Mouse (Mus musculus) heart, embryonic 13.5 days (tissue): Measurements from ENCODE around the gene BC051142. TPM values are rescaled to one million over a fixed set of nuclear protein-coding genes. Genes with fewer than 3 reads are reported as not detected.

Source experiments
- ATAC-seq: fragments of 200-750 bp; cut with Nextera tagmentation; 2 replicates; pipeline ENCODE4 v1.8.0; 2017; ENCODE audit warnings: moderate TSS enrichment; ENCODE audit not compliant: insufficient number of reproducible peaks, low FRiP score, low TSS enrichment; ENCODE audit errors: extremely low read depth
- H3K27ac ChIP-seq: fragments of 300-500 bp; sonication (generic); replicated peaks from 2 replicates; pipeline ENCODE4 v1.5.1; 2015; ENCODE audit warnings: moderate library complexity, mild to moderate bottlenecking, inconsistent platforms
- H3K27me3 ChIP-seq: fragments of 300-500 bp; sonication (generic); replicated peaks from 2 replicates; pipeline ENCODE4 v1.6.1; 2015; ENCODE audit warnings: mild to moderate bottlenecking, inconsistent platforms
- H3K36me3 ChIP-seq: fragments of 300-500 bp; sonication (generic); 2 replicates; pipeline ENCODE4 v1.6.1; 2015; ENCODE audit warnings: mild to moderate bottlenecking, inconsistent platforms
- H3K4me1 ChIP-seq: fragments of 300-500 bp; sonication (generic); 2 replicates; pipeline ENCODE4 v1.6.1; 2015; ENCODE audit warnings: inconsistent platforms
- H3K4me2 ChIP-seq: fragments of 300-500 bp; sonication (generic); 2 replicates; pipeline ENCODE4 v1.6.1; 2015; ENCODE audit warnings: inconsistent platforms, mild to moderate bottlenecking, moderate library complexity
- H3K4me3 ChIP-seq: fragments of 300-500 bp; sonication (generic); 2 replicates; pipeline ENCODE4 v1.5.1; 2015; ENCODE audit warnings: moderate library complexity, mild to moderate bottlenecking, inconsistent platforms
- H3K9ac ChIP-seq: fragments of 300-500 bp; sonication (generic); 2 replicates; pipeline ENCODE4 v1.6.1; 2015; ENCODE audit warnings: inconsistent platforms, mild to moderate bottlenecking, moderate library complexity
- H3K9me3 ChIP-seq: fragments of 300-500 bp; sonication (generic); 2 replicates; pipeline ENCODE4 v1.6.1; 2016; ENCODE audit warnings: inconsistent platforms
- WGBS: fragments of 180-500 bp; shearing (Covaris S2); methylation state at CpG from one replicate; pipeline ENCODE4 v1.1.7; 2015; ENCODE audit warnings: mixed read lengths; 5-methylcytosine and 5-hydroxymethylcytosine counted together
- polyA plus RNA-seq: library from polyadenylated mRNA; unstranded; fragments of >200 nt; fragmentation: Nextera tagmentation; extraction: Ambion mirVana; gene quantifications from 2 replicates; pipeline ENCODE4 v1.2.1, GENCODE M21; 2015

Gene BC051142
- polyA plus RNA-seq, result 0.19 TPM in 1 of 2 replicates, not detected in the other

DNA sequence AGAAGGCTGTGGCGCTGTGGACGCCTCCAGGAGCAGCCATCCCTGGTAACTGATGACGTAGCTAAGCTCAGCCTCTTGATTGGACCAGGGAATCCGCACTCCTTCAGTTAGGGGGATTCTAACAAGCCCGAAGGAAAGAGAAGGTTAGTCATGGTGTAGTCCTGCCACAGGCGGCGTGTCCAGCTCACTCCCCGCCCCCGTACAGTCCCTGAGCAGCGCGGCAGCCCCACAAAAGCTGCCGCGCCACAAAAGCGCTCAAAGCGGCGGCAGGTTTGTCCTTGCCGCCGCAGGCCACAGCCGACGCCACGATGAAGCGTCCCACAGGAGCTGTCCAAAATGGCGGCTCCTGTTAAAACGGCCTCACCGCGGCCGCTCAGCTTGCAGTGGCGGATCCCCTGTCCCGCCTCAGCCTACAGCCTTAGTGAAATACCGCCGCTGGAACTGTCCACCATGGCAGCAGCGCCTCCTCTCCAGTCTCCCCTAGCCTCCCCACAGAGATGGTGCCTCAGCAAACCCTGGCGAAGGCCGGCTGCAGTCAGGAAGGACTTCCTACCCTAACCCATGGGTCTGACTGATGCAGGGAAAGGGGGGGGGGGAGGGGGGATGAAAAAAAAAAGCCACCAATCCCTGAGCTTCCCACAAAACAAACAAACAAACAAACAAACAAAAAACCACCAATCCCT is at the start of gene BC051142:
BC051142 (plus strand) TSS at position 110 of the 683 bp plus-strand sequence.
- peak; percentile 46; the same call in 1 of the 2 replicates for ATAC-seq
- Histone ChIP-seq H3K36me3 (no peaks in the 10 kb centered on the region), H3K4me3 (peak within 1 kb of the TSS; percentile 55), H3K4me2 (peak within 1 kb of the TSS; percentile 78), H3K27ac (peak within 1 kb of the TSS; percentile 8; the same call in 1 of the 2 replicates), H3K4me1 (no peaks in the 10 kb centered on the region), H3K9me3 (no peaks in the 10 kb centered on the region), H3K9ac (peak within 1 kb of the TSS; percentile 74), H3K27me3 (peaks cover 31% of the 10 kb centered on the region)
- 6% methylated on average over 34 of the region's 34 CpGs for WGBS

DNA sequence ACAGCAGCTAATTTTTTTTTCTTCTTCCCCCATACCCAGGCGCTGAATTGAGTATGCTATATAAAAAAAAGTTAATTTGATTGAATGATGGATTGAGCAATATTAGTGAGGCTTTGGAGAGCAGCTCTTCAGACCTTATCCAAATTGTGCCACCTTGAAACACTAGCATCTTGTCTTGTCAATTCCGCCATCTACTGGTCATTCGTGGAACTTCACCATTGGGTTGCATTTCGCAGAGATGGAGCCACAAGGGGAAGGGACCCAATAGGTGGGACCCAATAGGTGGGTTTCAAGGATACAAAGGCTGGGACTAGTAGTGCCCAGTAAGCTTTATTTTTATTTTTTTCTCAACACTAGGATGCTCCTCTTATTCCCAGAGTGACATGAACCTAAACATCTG is 49.2 kb upstream of the BC051142 start:
- Histone ChIP-seq H3K4me2 (no peak overlapping the region), H3K27ac (no peak overlapping the region), H3K9ac (no peak overlapping the region), H3K27me3 (peaks cover 20% of the 10 kb centered on the region), H3K4me3 (no peak overlapping the region), H3K36me3 (no peaks in the 10 kb centered on the region), H3K9me3 (no peaks in the 10 kb centered on the region), H3K4me1 (no peaks in the 10 kb centered on the region)
- 8% methylated on average over 4 of the region's 4 CpGs for WGBS
- no peak for ATAC-seq

- no peak within 1 kb of the TSS for H3K9ac ChIP-seq
- H3K27ac ChIP-seq, result no peak within 1 kb of the TSS
- no peak within 1 kb of the TSS for H3K4me3 ChIP-seq
- H3K27me3 ChIP-seq, result peaks cover 12% of the 10 kb centered on the region
- H3K36me3 ChIP-seq, result no peaks in the 10 kb centered on the region
- no peaks in the 10 kb centered on the region for H3K9me3 ChIP-seq
- ATAC-seq, result no peak
- 74% methylated on average over 5 of the region's 5 CpGs for WGBS
- no peaks in the 10 kb centered on the region for H3K4me1 ChIP-seq
- no peak within 1 kb of the TSS for H3K4me2 ChIP-seq
Observed at GRCm38 (mm10) chr17:34354539-34354938, 44.1 kb upstream of the BC051142 start, which contains the start of gene Btnl2. Gene Btnl2 (plus strand): TSS chr17:34354822.

- Histone ChIP-seq H3K9me3 (no peaks in the 10 kb centered on the region), H3K9ac (no peak overlapping the region), H3K4me3 (no peak overlapping the region), H3K36me3 (no peaks in the 10 kb centered on the region), H3K4me2 (no peak overlapping the region), H3K27me3 (peaks cover 8% of the 10 kb centered on the region), H3K27ac (no peak overlapping the region), H3K4me1 (no peaks in the 10 kb centered on the region)
- no peak for ATAC-seq
- 65% methylated on average over 1 of the region's 1 CpGs for WGBS
Observed at GRCm38 (mm10) chr17:34354940-34355339, 43.7 kb upstream of the BC051142 start.

- H3K9me3 ChIP-seq, result no peaks in the 10 kb centered on the region
- 70% methylated on average over 15 of the region's 15 CpGs for WGBS
- no peaks in the 10 kb centered on the region for H3K4me1 ChIP-seq
- no peak overlapping the region for H3K4me2 ChIP-seq
- no peaks in the 10 kb centered on the region for H3K27me3 ChIP-seq
- no peak for ATAC-seq
- no peak overlapping the region for H3K27ac ChIP-seq
- H3K9ac ChIP-seq, result no peak overlapping the region
- H3K4me3 ChIP-seq, result no peak overlapping the region
- H3K36me3 ChIP-seq, result no peaks in the 10 kb centered on the region
Observed at GRCm38 (mm10) chr17:34362954-34363546, 35.6 kb upstream of the BC051142 start.

GRCm38 (mm10) chr17:34363676-34364310 is 34.8 kb upstream of the BC051142 start:
- no peaks in the 10 kb centered on the region for H3K36me3 ChIP-seq
- WGBS, result 65% methylated on average over 3 of the region's 3 CpGs

GRCm38 (mm10) chr17:34365031-34365430 is 33.6 kb upstream of the BC051142 start:
- Histone ChIP-seq H3K4me2 (no peak overlapping the region), H3K27ac (no peak overlapping the region), H3K4me1 (no peaks in the 10 kb centered on the region), H3K9ac (no peak overlapping the region), H3K36me3 (no peaks in the 10 kb centered on the region), H3K4me3 (no peak overlapping the region), H3K9me3 (no peaks in the 10 kb centered on the region), H3K27me3 (no peaks in the 10 kb centered on the region)
- ATAC-seq, result no peak
- WGBS, result 63% methylated on average over 10 of the region's 10 CpGs

More at GRCm38 (mm10) chr17:34363676-34364310, 34.8 kb upstream of the BC051142 start:
- no peak overlapping the region for H3K9ac ChIP-seq
- ATAC-seq, result no peak
- H3K27me3 ChIP-seq, result no peaks in the 10 kb centered on the region
- H3K4me1 ChIP-seq, result no peaks in the 10 kb centered on the region
- no peak overlapping the region for H3K4me3 ChIP-seq
- H3K4me2 ChIP-seq, result no peak overlapping the region
- no peak overlapping the region for H3K27ac ChIP-seq
- no peaks in the 10 kb centered on the region for H3K9me3 ChIP-seq

DNA sequence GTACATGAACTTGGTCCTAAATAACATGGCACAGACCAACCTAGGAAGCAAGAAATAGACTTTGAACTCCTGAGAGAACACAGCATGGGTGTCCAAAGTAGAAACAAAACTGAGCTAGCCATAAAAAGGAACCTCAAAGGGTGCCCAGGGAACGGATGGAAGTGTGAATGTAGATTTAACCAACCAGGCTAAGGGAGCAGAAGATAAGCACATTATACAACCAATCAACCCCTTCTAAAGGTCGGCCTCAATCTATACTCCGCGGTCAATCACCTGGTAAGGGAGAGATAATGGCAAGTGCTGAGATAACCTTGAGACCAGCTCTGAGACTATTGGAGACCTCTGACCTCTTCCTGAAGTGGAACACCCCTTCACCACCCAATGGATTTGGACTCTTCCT is 28.1 kb upstream of the BC051142 start:
- H3K9me3 ChIP-seq, result no peaks in the 10 kb centered on the region
- H3K27me3 ChIP-seq, result peaks cover 13% of the 10 kb centered on the region
- H3K4me2 ChIP-seq, result no peak overlapping the region
- H3K4me3 ChIP-seq, result no peak overlapping the region
- ATAC-seq, result no peak
- H3K9ac ChIP-seq, result no peak overlapping the region
- 61% methylated on average over 4 of the region's 4 CpGs for WGBS
- no peaks in the 10 kb centered on the region for H3K36me3 ChIP-seq
- no peak overlapping the region for H3K27ac ChIP-seq
- no peaks in the 10 kb centered on the region for H3K4me1 ChIP-seq

- no peaks in the 10 kb centered on the region for H3K4me1 ChIP-seq
- 70% methylated on average over 6 of the region's 6 CpGs for WGBS
- H3K27me3 ChIP-seq, result peaks cover 13% of the 10 kb centered on the region
- H3K36me3 ChIP-seq, result no peaks in the 10 kb centered on the region
- no peaks in the 10 kb centered on the region for H3K9me3 ChIP-seq
- H3K9ac ChIP-seq, result no peak overlapping the region
- no peak overlapping the region for H3K4me3 ChIP-seq
- no peak for ATAC-seq
- no peak overlapping the region for H3K27ac ChIP-seq
- H3K4me2 ChIP-seq, result no peak overlapping the region
Observed at GRCm38 (mm10) chr17:34373055-34373709, 25.4 kb upstream of the BC051142 start.

- Histone ChIP-seq H3K9ac (no peak within 1 kb of the TSS), H3K27ac (no peak within 1 kb of the TSS), H3K4me1 (no peaks in the 10 kb centered on the region), H3K4me3 (no peak within 1 kb of the TSS), H3K27me3 (peaks cover 21% of the 10 kb centered on the region), H3K9me3 (no peaks in the 10 kb centered on the region), H3K36me3 (no peaks in the 10 kb centered on the region), H3K4me2 (no peak within 1 kb of the TSS)
- no peak for ATAC-seq
- WGBS, result 58% methylated on average over 2 of the region's 2 CpGs
Observed at GRCm38 (mm10) chr17:34376847-34377246, 21.8 kb upstream of the BC051142 start, which contains the start of gene Btnl1. Gene Btnl1 (plus strand): TSS chr17:34377132.
